In the genomic region with DNA sequence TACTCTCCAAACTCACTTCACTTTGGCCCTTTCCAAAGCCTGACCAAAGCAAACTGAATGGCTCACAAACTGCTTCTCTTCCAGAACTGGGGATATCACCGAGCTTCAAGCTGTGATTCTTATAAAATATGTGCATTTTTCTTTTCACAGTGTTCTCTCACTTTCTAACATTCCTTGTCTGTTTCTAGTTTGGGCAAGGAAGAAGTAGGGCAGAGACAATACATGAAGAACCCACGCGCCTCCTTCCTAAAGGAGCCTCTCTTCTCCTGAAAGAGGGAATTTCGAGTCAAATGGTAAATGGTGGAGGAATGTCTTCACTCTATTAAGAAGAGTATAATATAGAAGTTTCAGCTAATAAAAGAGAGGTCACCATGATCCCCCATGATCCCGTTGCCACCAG, we compare ENCODE assay signal across 20 mouse cellular contexts.
DNase-seq lines count a peak whose midpoint lies in the region; ATAC-seq lines count a peak whose summit lies in the region.
"Had no signal": no experiment of that assay in that cellular context is flagged by ENCODE, and none has a peak within 500 bp of the region (broad histone marks: within the 10 kb centered on the region; RNA-seq: fewer than 3 reads in every experiment).

No protein-coding gene starts in this region.

- intact Hi-C loops in heart, postnatal 25 days (cut with DNase I): no loop called here

- DNase-seq in frontal cortex, adult 2 months (ENCODE audit: extremely low spot score in 1 of 2, low spot score in 1 of 2): no peak
- DNase-seq in heart, adult 11 months: peak; percentile 48
- DNase-seq in heart, postnatal 25 days (ENCODE audit: low spot score): no peak
- DNase-seq in brain, adult 2 months (ENCODE audit: low read depth, low spot score): peak; percentile 38
- no peak for DNase-seq in B cell, adult 2 months
- DNase-seq: adrenal gland, adult 2 months; adrenal gland, adult 8-10 months; adrenal gland, postnatal 10 days; adrenal gland, postnatal 14 days; adrenal gland, postnatal 25 days; adrenal gland, postnatal 36 days; cerebellum, adult 11 months; cerebellum, adult 11-12 months; cerebellum, adult 18-20 months; cerebellum, adult 2 months; cerebellum, adult 8-10 months had no signal

- peak; percentile 90 for ATAC-seq in frontal cortex, adult (ENCODE audit: low TSS enrichment)
- ATAC-seq: activated CD4-positive, CD25-positive, alpha-beta regulatory T cell, adult 4 months; CD4-positive, CD25-positive, alpha-beta regulatory T cell, adult 4 months; Patski had no signal

Comparison
In these comparisons a context has a peak if more than half of its experiments do, and no peak if none do; other contexts are left out.
1. DNase-seq: peak in heart, adult 11 months (single experiment) and brain, adult 2 months (single experiment); none in frontal cortex, adult 2 months (0 of 2), heart, postnatal 25 days (single experiment) and B cell, adult 2 months (0 of 2).